ENCODE assay signal across 8 mouse cellular contexts in the genomic region with DNA sequence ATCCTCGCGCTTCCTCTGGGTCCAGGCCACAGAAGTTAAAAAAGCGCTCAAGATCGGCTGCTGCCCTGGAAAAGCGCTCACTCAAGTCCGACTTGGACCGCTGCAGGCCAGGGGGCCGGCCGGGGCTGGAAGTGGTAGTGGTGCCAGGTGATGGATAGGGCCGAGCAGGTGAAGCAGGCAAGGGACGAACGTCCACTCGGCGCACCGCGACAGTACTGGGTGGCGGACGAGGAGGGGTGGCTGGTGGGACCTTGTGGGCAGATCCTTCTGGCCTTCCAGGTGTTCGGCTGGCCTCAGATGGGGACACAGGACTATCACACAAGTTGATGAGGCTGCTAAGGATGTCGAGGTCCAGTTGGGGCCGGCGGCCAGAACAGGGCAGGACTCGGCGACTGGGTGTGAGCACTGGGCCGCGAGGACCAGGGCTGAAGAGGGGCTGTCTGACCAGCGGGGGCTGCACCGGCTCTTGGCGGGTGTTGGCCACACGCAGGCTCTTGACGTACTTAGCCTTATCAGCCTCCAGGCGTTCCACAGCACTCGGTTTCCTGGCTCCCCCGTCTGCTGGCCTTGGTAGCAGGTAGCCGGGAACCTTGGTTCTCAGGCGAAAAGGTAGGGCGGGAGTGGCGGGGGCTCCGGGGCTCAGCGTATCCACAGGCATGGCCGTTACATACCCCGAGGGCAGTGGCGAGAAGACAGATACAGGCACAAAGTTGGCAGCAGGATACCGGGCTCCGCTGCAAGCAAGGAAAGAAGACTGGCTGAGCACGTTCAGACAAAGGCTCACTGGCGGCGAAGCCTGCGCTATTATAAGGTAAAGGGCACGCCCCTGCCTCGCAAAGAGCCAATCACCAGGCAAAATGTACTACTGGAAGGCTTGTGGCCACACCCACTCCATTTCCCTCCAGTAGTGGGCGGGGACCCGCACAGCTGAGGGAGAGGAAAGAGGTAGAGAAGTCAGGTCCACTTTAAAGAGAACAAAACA. TPM values are rescaled to one million over a fixed set of nuclear protein-coding genes. Genes with fewer than 3 reads are reported as not detected.
DNase-seq lines count a peak whose midpoint lies in the region; ATAC-seq and TF ChIP-seq lines count a peak whose summit lies in the region.

No protein-coding gene starts in this region.

- peaks cover 54 to 100% of the 10 kb centered on the region in 2 experiments for H3K4me1 ChIP-seq in CH12.LX (ENCODE audit: control insufficient read depth in 1 of 2, insufficient read depth in 2 of 2)
- peaks cover 38% of the 10 kb centered on the region for H3K4me1 ChIP-seq in lung, adult 2 months (ENCODE audit: control insufficient read depth, insufficient read depth, low read length)

- H3K9ac ChIP-seq in CH12.LX (ENCODE audit: insufficient read depth, low read depth) = no peak overlapping the region

- H3K4me3 ChIP-seq in CH12.LX (replicated peaks in 1 of 3; ENCODE audit: low read depth in 2 of 3, low read length in 2 of 3, poor library complexity in 1 of 3) = no peak overlapping the region
- H3K4me3 ChIP-seq in lung, adult 2 months (replicated peaks; ENCODE audit: extremely low read depth, low read depth, low read length) = no peak overlapping the region

- no peak overlapping the region for H3K4me2 ChIP-seq in CH12.LX (ENCODE audit: insufficient read depth, low read depth, poor library complexity, severe bottlenecking)

- dilution Hi-C loops in CH12.LX (cut with MboI; ENCODE audit: extremely low pct_ligation_motif_present, extremely low pct_unique_long_range_greater_than_20kb, low sequenced_read_pairs) = no loop called here

- peak; percentile 55 for DNase-seq in CH12.LX (ENCODE audit: extremely low read depth)
- DNase-seq in c-Kit-positive CD71-positive TER-119-positive erythroid progenitor cells, embryonic 14.5 days (ENCODE audit: low spot score) = peak; percentile 76
- peak; percentile 89 for DNase-seq in heart, postnatal 4 days
- peak; percentile 48 to 79 for DNase-seq in layer of hippocampus, adult 18-20 months (ENCODE audit: low spot score in 2 of 2)
- peak; percentile 93 for DNase-seq in lung, adult 2 months
- peak; percentile 87 for DNase-seq in testis, postnatal 10 days (ENCODE audit: low spot score)

- H3K79me2 ChIP-seq in CH12.LX (replicated peaks; ENCODE audit: control insufficient read depth, extremely low read depth, insufficient read depth, poor library complexity, severe bottlenecking) = peaks cover 6% of the 10 kb centered on the region; the same call in 1 of the 2 replicates

- TF ChIP-seq POLR2A in CH12.LX (IDR thresholded peaks at IDR 0.05; ENCODE audit: low read depth, low read length) = no peak
- TF ChIP-seq POLR2A in lung, adult 2 months (IDR thresholded peaks at IDR 0.05; ENCODE audit: borderline replicate concordance, extremely low read depth, low read depth, low read length) = peak; percentile 99; the same call in 1 of the 2 replicates

- in situ Hi-C loops in CH12.LX (cut with MboI; ENCODE audit: low pct_ligation_motif_present, low pct_unique_long_range_greater_than_20kb, low sequenced_read_pairs) = no loop called here

- H3K27me3 ChIP-seq in CH12.LX (replicated peaks) = no peaks in the 10 kb centered on the region

- no peak overlapping the region for H3K27ac ChIP-seq in CH12.LX (ENCODE audit: insufficient read depth, low read depth)

- no peaks in the 10 kb centered on the region for H3K9me3 ChIP-seq in CH12.LX (replicated peaks; ENCODE audit: low read length)

- WGBS in lung, adult 2 months = 50% methylated on average over 53 of the region's 53 CpGs

- no peak for TF ChIP-seq CTCF in CH12.LX (conservative IDR thresholded peaks at IDR 0.05 in 1 of 2, IDR thresholded peaks at IDR 0.05 in 1 of 2; ENCODE audit: low read depth in 2 of 2, low read length in 2 of 2)
- no peak for TF ChIP-seq CTCF in lung, adult 2 months (IDR thresholded peaks at IDR 0.05; ENCODE audit: insufficient read depth, low read length)

- peak; percentile 85 for ATAC-seq in frontal cortex, adult (ENCODE audit: low TSS enrichment)
- peak; percentile 64 for ATAC-seq in neutrophil, adult 5-6 weeks (ENCODE audit: extremely low read depth, insufficient number of reproducible peaks, low FRiP score, poor library complexity, severe bottlenecking)

- TF ChIP-seq EP300 in CH12.LX (IDR thresholded peaks at IDR 0.05; ENCODE audit: low read length) = no peak

- no peak for TF ChIP-seq RAD21 in CH12.LX (IDR thresholded peaks at IDR 0.05; ENCODE audit: low read depth, low read length)

- peaks cover 16 to 39% of the 10 kb centered on the region in 2 experiments for H3K36me3 ChIP-seq in CH12.LX (replicated peaks in 1 of 2; ENCODE audit: control insufficient read depth in 1 of 2, insufficient read depth in 1 of 2, low read length in 1 of 2)

TF ChIP-seq in CH12.LX, 34 proteins besides CTCF, POLR2A, EP300 and RAD21:
- no peak for TF ChIP-seq MEF2A (IDR thresholded peaks at IDR 0.05; ENCODE audit: borderline replicate concordance, low read depth, low read length)

RNA-seq across cellular contexts. Expression of gene Fam110a, which starts 9.5 kb away (rescaled TPM):
- total RNA-seq in CH12.LX (2012; rRNA removed) = 8.9 and 9.8 TPM in 2 replicates
- 3.0 and 3.7 TPM in 2 replicates for total RNA-seq in CH12.LX (2014; rRNA removed)
- polyA plus RNA-seq in CH12.LX (2012; ENCODE audit: insufficient read length, low read depth) = 5.2 and 6.3 TPM in 2 replicates
- 1 to 10 TPM; 8.2 to 8.6 TPM for total RNA-seq in heart, postnatal 4 days (2021)
- total RNA-seq in layer of hippocampus, adult 18-20 months (2021) = 1 to 10 TPM; 7.3 to 9.7 TPM
- 41.1 and 42.1 TPM in 2 replicates for polyA plus RNA-seq in lung, adult 2 months (2012; rRNA removed)
- total RNA-seq in neutrophil, adult 5-6 weeks (2017) = 5.3 and 7.4 TPM in 2 replicates

RNA-seq across cellular contexts. Expression of gene Slc52a3, which starts 25.8 kb away (rescaled TPM):
- total RNA-seq in CH12.LX (2012; rRNA removed) (0.17 and 0.55 TPM in 2 replicates), CH12.LX (2014; rRNA removed) (0.23 TPM in 1 of 2 replicates, not detected in the other)
- polyA plus RNA-seq in CH12.LX (2012; ENCODE audit: insufficient read length, low read depth) = 0.12 and 0.17 TPM in 2 replicates
- total RNA-seq in heart, postnatal 4 days (2021) = 1 to 10 TPM; 1.4 to 1.5 TPM
- 1 to 10 TPM; 2.1 to 2.4 TPM for total RNA-seq in layer of hippocampus, adult 18-20 months (2021)
- polyA plus RNA-seq in lung, adult 2 months (2012; rRNA removed) = 34.5 and 40.5 TPM in 2 replicates
- total RNA-seq in neutrophil, adult 5-6 weeks (2017) = 1.4 and 1.5 TPM in 2 replicates

RNA-seq across cellular contexts. Expression of gene Angpt4, which starts 59.5 kb away (rescaled TPM):
- 0.04 TPM in 1 of 2 replicates, not detected in the other for total RNA-seq in CH12.LX (2012; rRNA removed)
- total RNA-seq in CH12.LX (2014; rRNA removed) = not detected in 2 replicates
- not detected in 2 replicates for polyA plus RNA-seq in CH12.LX (2012; ENCODE audit: insufficient read length, low read depth)
- total RNA-seq in heart, postnatal 4 days (2021) = under 1 TPM; 0.14 to 0.18 TPM
- total RNA-seq in layer of hippocampus, adult 18-20 months (2021) = not detected
- 2.2 and 4.1 TPM in 2 replicates for polyA plus RNA-seq in lung, adult 2 months (2012; rRNA removed)
- not detected in 2 replicates for total RNA-seq in neutrophil, adult 5-6 weeks (2017)
